Mouse (Mus musculus) thymus, postnatal 10 days (tissue): ENCODE results near the gene Trappc11.
"Not testable (repeated sequence)": the region's sequence is repeated elsewhere in the genome, so short reads cannot be mapped to it uniquely, and the experiment has no call there.

ENCODE experiments used
- DNase-seq, 2 experiments: peaks; one replicate each; pipeline ENCODE4 v3.0.0; 2021; ENCODE audit warnings: low spot score in 2 of 2

Trappc11 gene

GRCm38 (mm10) chr8:47482354-47483071 is 50.8 kb downstream of the Trappc11 start:
- no peak for DNase-seq

DNA sequence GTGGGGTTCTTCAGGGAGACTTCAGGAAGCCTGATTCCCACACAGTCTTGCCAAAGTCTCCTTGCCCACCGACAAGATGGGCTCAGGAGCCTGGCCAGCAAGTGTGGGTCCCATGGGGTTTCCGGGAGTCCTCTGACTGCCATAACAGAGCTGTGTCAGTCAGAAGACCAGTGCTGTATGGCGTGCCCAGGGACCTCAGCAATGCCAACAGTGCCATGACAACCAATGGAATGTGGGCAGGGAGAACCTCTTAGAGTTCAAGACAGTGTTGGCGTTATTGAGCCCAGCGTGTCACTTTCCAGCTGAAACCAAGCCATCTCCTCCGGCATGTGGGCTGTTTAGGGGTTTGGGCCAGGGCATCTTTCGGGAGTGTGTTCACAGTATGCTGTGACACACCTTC is 53.2 kb downstream of the Trappc11 start:
- no peak for DNase-seq

DNA sequence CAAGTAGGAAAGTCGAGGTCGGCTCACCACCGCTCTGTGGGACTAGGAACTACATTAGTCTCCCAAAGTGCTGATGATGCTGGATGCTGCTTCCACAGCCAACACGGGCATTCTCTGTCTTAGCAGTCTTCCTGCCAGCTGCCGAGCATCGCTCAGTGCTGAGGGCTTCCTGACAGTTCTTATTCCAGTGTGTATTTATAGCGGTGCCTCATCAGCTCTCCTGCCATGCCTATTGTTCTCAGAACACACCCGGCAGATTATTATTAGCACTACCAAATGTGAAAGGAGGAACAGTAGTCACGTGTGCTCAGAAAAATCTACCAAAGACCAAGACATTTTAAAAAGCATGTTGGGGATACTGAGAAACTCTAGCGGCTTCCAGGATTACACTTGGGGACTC is 71.6 kb downstream of the Trappc11 start:
- no peak for DNase-seq

- DNase-seq: no peak
These were observed 74.0 kb downstream of the Trappc11 start for GRCm38 (mm10) chr8:47459216-47459749.

DNA sequence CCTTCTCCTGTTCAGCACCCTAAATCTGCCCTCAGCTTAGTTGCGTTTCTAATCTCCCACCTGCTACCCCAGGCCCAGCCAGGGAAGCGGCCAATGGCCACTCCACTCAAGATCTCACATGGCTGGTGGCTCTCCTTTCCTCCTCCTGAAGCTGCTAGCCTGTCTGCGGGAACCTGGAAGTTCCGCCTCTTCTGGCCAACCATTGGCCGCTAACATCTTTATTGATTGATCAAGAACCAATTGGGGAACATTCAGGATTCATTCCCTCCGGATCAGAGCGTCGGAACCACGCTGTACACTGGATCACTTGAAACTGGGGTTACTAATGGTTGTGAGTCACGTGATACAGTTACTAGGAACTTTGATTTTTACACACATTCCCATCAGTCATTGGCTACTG is 74.7 kb downstream of the Trappc11 start:
- no peak for DNase-seq

DNA sequence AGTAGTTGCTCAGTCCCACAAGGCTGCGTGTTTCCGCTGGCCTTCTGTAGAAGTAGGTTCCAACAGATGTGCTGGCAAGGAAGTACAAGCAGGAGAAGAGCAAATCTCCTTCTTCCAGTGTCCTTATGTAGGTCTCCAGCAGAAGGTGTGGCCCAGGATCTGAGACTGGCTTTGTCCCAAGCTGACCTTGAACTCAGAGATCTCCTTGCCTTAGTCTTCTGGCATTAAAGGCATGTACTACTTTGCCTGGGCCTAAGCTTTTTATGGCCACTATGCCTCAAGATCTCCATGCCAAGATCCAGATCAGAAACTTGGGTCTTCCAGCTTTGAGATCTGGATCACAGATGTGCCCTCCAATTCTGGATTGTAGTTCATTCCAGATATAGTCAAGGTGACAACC is 84.1 kb downstream of the Trappc11 start:
- not testable (repeated sequence) for DNase-seq

DNA sequence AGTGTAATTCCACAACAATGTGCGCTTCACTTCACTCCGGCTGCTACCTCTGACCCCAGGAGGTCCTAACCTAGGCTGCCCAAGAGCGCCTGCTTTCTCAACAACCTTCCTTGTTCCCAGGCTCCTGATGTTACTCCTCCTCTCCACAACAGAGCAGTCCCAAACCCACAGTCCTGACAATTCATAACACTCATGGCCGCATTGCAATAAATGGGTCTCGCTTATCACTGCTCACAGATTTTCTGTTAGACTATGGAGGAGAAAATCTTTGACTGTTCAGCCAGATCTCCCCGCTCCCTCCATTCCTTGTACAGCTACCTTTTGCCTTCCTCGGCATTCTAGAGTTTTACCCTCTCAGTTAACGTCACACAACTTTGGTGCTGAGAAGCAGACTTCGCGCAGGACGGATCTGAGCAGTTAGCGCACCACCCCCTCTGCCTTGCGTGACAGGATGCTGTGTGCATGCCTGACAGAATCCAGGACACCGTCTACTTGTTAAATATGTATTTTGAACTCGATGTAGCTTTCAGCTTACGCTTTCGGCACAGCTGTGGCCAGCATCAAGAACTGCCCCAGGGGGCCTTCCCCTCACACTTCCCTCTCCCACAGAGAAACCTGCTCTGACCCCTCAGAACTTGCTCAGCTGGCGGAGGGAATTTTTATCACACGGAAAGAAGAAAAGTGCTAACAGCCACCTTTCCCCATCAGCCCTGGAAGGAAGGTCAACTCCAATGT is 86.8 kb downstream of the Trappc11 start, which contains the start of gene Stox2:
TSS of gene Stox2 (minus strand) at position 51 of the 735 bp plus-strand sequence.
- no peak for DNase-seq
